Mouse (Mus musculus) right cerebral cortex, postnatal 25 days (tissue): Measurements from ENCODE around the gene Nisch.

Source experiments
- DNase-seq: peaks from one replicate; pipeline ENCODE4 v3.0.0; 2022

The Nisch gene

DNA sequence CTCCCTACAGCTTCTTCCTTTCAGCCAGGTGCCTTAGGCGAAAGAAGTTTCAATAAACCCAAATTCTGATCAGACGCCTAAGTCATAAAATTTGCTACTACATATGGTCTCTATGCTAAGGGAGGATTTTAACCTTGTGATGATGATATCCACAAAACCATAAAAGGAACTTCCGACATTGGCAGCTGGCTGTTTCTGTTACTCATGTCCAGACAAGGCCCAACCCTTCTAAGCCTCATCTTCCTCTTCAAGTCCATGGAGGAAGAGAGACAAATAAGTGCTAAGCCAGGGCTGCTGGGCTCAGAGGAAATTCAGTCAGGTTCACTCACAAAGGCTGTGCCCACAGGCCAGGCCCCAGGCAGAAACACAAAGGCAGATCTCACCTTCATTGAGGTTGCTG, 27.4 kb downstream of the Nisch start:
- DNase-seq = no peak

- DNase-seq = no peak
These were observed 28.0 kb downstream of the Nisch start for GRCm38 (mm10) chr14:31188771-31189181.

DNA sequence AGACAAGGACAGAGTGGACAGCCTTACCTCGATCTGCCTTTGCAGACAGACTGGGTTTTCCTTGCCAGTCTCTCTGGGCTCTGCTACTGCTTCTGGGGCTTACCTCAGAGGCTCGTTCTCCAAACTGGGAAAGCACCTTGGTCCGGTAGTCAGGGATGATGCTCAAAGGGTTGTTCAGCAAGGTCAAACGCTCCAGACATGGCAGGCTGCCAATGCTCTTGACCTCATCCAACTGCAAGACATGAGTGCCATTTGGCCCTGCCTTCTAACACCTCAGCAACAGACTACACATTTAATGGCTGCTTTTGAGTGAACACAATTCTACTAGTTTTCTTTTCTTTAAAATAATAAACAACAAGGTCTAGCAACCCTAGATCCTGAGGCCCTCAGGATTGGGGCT, 30.1 kb downstream of the Nisch start:
- no peak for DNase-seq

GRCm38 (mm10) chr14:31184195-31184594, 32.6 kb downstream of the Nisch start:
- DNase-seq = no peak

GRCm38 (mm10) chr14:31183541-31183940, 33.2 kb downstream of the Nisch start:
- DNase-seq = no peak

DNA sequence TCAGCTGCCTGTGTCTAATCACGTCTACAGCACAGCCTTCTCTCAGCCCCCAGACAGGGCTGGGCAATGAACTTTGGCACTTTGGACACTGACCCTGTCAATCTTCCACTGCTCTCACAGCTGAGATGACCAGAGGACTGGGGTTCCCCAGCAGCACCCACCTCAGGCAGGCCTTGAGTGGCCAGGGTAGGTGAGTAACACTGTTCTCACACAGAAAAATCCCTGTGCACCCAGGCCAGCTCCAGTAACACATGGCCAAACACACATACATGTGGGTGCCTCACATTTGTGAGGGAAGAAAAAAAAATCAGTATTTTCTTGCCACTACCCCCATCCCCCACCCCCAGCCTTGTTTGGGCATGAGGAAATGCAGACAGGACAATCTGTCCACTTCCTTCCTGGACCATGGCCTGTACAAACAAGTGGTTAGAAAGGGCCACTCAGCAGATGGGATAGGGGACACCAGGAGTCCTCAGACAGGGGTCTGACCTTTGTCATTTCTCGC, 33.9 kb downstream of the Nisch start:
- DNase-seq = no peak

DNA sequence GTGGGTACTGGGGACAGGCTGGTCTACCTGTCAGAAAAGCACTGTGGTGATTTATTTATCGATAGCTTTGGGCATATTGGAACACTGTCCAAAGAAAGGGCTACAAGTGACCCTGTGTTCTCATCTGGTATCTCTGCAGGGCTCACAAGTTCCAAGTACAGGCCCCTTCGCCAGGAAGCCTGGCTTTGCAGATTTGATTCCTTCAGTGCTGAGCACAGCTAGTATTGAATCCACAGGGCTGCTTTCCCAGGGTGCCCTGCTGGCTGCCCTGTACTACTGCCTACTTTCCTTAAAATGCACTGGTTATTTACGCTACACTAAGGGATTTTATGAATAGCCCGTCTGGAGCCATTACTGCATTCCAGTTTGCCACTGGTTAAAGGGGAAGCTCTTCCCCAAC, 35.2 kb downstream of the Nisch start:
- no peak for DNase-seq

- no peak for DNase-seq
These were observed 36.9 kb downstream of the Nisch start for GRCm38 (mm10) chr14:31179677-31180365.

DNA sequence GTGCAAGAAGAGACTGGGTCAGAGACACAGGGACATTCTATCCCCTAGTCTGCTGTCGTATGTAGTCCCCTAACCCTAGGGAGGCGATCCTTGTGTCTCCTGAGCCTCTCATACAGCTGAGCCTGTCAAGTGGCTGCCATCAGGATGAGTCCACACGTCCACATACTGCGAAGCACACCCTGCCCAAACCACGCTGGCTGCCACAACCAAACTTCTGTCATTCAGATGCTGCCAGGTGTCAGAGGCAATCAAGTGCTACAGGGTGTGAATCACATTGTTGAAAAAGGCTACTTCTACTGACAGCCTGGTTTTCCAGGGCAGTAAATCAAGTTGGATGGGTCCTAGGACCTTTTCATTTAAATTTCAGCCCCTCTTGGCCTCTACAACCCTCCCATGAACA, 39.0 kb downstream of the Nisch start:
- DNase-seq = no peak

DNA sequence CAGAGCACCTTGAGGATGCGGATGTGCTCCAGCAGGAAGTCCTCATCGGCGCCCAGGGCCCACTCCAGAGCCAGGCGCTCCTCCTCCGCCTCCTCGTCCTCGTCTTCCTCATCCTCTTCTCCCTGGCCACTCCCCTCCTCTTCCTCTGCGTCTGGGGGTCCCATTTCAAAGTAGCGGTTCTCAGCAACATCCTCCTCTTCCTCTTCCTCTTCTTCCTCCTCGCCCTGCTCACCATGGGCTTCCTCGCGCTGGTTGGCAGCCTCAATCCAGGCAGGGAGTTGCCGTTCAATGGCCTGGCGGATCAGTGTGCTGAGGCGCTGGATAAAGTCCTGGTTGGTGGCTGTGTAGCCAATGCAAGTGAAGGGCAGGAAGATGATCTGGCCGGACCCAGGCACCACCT, 39.5 kb downstream of the Nisch start:
- no peak for DNase-seq

DNA sequence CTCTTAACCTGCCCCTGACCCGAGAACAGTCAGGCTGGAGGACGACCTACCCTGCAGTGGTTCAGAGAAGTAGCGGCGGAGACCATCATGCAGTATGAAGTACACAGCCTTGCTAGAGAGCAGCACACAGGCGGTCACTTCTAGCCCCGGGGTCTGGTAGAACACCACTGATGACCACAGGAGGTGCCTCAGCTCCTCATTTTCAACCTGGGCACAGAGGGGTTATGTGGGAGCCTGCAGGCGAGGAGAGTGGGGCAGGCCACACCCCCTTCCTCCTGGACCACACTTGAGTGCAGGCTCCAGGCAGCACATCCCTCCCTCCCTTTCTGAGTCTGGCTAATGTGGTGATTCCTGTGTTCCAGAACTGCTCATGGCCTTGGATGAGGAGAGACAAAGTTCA, 43.2 kb downstream of the Nisch start:
- DNase-seq = no peak

DNA sequence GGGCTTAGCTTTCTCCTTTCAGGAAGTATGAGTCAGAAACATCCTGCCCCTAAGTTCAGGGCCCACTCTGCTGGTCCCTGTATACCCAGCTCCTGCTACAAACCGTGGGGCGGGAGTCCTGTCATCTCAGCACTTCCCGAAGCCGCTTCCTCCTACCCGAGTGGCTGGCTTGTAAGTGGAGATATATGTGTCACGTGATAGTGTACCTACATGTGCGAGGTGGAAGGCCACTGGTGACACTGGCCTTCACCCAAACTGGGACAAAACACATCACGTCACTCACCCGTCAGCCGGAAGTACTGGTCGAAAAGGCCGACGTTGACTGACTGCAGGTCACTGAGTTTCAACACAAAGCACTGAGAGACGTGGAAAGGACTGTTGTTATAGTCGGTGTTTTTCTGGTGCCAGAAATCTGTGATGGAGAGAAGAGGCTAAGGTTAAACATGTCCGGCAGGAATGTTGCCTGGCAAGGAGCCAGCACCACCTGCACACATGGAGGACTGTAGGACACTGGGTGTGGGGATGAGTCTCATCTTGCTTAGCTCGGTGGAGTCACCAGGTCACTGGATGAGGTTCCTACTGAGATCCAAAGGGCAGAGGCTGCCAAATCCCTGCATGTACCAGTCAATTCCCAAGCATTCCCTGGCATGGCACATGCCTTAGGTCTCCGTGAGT, 43.8 kb downstream of the Nisch start:
- DNase-seq = no peak

DNA sequence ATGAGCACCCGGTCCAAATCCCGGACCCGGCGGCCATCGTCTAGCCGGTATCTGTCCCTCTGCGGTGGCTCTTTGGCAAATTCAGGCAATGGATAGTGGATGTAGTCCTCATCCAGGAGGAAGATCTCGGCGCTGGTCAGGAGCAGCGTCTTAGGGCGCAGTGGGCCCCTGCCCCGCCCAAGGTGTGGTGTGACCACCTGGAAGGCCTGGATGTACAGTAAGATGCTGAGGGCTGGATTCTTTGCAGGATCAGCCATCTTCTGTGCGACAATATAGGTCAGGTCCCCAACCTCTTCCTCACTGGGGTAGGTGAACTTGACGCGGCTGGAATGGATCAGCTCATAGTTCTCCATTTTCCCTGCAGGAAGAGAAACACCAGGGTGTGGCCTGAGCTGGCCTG, 44.9 kb downstream of the Nisch start:
- no peak for DNase-seq

GRCm38 (mm10) chr14:31171386-31171785, 45.4 kb downstream of the Nisch start:
- DNase-seq = no peak

DNA sequence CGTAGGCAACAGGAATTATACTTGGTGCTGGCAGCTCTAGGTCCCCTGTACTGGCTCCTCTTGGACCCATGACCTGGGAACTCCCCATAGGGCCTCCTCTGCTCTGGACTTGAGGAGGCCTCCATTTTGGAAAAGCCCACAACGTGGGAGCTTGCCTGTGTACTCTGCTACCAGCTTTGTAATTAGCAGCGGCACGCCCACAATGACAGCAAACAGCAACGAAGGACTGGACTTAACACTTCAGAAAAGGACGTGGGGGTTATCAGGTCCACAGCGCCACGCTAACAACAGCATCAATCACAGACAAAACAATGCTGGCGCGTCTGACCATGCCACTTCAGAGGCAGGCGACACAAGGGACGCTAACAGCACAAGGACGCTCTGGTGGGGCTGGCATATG, 45.8 kb downstream of the Nisch start:
- DNase-seq = no peak

GRCm38 (mm10) chr14:31169508-31169907, 47.2 kb downstream of the Nisch start:
- no peak for DNase-seq

GRCm38 (mm10) chr14:31168425-31168824, 48.3 kb downstream of the Nisch start, which contains the start of gene Stab1:
Gene Stab1 (minus strand): TSS chr14:31168641.
- no peak for DNase-seq

- DNase-seq = no peak
These were observed 49.9 kb downstream of the Nisch start for GRCm38 (mm10) chr14:31166827-31167226.

DNA sequence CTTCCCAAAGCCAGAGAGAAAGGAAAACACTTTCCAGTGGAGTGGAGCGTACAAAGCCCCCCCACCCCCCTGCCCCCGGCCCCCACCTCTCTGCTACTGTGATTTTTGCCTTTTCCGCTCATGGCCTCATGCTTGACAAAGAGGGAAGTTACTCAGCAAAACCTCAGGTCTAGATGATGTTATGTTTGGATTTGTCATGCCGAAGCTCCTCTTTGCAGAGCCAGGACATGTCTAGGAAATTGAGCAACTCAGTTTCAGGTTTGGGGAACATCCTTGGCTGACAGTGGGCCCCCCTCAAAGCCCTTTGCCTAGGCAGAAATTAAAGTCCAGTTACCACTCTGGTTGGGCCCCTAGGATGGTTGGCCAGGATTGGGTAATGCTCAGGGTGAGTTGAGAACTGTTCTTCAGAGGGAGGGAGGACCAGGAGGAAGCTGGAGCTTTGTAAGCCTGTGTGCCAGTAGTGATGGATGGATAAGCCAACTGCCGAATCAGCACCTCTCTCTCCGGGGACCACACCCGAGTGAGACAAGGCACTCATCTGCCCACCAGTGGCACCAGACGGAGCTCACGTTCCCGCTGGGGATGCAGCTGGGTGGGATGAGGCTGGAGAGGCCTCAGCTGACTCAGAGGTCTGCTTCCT, 50.6 kb downstream of the Nisch start:
- peak; percentile 44 for DNase-seq

- DNase-seq = no peak
These were observed 51.3 kb downstream of the Nisch start for GRCm38 (mm10) chr14:31165458-31165857.

DNA sequence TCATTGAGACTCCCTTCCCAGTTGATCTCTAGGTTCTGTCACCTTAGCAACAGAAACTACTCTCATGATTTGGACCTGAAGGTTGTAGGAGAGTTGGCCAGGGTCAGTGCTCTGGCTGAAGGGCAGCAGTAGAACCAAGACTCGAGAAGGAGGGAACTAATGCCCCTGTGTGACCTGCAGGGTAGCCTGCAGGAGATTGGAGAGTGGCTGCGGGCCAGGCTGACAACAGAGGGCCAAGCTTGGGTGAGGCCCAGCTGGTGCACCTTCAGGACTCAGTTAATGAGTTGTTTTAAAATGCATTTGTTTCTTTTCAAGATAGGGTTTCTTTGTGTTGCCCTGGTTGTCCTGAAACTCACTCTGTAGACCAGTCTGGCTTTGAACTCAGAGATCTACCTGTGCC, 51.7 kb downstream of the Nisch start:
- no peak for DNase-seq

DNA sequence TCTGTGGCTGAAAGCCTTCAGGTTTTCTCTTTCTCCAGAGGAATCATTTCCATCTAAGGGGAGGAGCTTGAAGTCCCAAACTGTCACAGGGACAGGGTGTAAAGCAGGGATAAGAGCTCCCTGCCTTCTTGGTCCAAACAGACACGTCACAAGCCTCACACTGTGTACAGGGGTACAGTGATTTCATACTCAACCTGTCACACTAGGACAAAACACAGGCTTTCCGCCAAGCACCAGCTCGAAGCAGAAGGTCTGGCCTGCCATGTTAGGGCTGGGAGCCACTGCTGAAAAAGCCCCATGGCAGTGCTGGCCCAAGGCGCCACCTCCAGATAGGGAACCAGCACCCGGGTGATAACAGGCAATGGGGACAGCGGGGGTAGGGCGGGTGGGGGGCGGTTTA, 52.7 kb downstream of the Nisch start:
- DNase-seq = no peak

- DNase-seq = no peak
These were observed 55.1 kb downstream of the Nisch start for GRCm38 (mm10) chr14:31161638-31162037.

DNA sequence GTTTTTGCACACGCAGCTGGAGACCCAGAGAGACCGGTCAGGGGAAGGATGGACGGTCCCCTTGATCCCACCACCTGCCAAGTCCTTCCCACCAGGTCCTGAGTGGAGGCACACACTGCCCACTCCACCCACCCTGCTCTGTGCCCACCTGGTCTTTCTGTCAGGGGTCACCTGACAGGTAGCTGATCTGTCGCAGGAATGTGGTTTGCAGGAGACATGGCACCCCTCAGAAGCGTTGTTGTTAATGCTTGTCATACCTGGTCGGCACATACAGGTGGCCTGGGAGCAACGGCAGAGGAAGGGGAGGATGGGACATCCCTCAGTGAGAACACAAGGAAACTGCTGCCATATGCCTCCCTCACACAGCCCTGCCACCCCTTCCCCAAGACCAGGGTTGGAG, 55.6 kb downstream of the Nisch start:
- no peak for DNase-seq
